ENCODE assay signal across 8 mouse cellular contexts in genomic region chr3:70103983-70104827, GRCm38 (mm10).
DNase-seq lines count a peak whose midpoint lies in the region; ATAC-seq lines count a peak whose summit lies in the region.

No protein-coding gene starts in this region.

- WGBS in hindbrain, embryonic 15.5 days: 7% methylated on average over 21 of the region's 21 CpGs

- H3K4me1 ChIP-seq in hindbrain, embryonic 15.5 days (replicated peaks): peaks cover 8% of the 10 kb centered on the region

- peak; percentile 78 for DNase-seq in cerebellum, adult 8-10 months
- peak; percentile 68 to 95 for DNase-seq in frontal cortex, adult 2 months (ENCODE audit: extremely low spot score in 1 of 2, low spot score in 1 of 2)
- peak; percentile 61 to 80 for DNase-seq in layer of hippocampus, postnatal 36 days
- peak; percentile 68 for DNase-seq in lung, postnatal 25 days (ENCODE audit: low spot score)
- peak; percentile 91 to 93 for DNase-seq in right cerebral cortex, adult 2 months (ENCODE audit: low spot score in 2 of 2)
- DNase-seq in T-cell, adult 2 months (ENCODE audit: low spot score): no peak

- peak overlapping the region; percentile 62 for H3K27ac ChIP-seq in hindbrain, embryonic 15.5 days (replicated peaks)

- ATAC-seq in activated CD4-positive, CD25-positive, alpha-beta regulatory T cell, adult 4 months: peak; percentile 53
- ATAC-seq in hindbrain, embryonic 15.5 days (ENCODE audit: low FRiP score, low read depth): peak; percentile 36; the same call in 1 of the 2 replicates

- no peaks in the 10 kb centered on the region for H3K27me3 ChIP-seq in hindbrain, embryonic 15.5 days

- H3K36me3 ChIP-seq in hindbrain, embryonic 15.5 days: no peaks in the 10 kb centered on the region

- H3K4me3 ChIP-seq in hindbrain, embryonic 15.5 days: peak overlapping the region; percentile 37

- no peaks in the 10 kb centered on the region for H3K9me3 ChIP-seq in hindbrain, embryonic 15.5 days

- H3K9ac ChIP-seq in hindbrain, embryonic 15.5 days: peak overlapping the region; percentile 59

- H3K4me2 ChIP-seq in hindbrain, embryonic 15.5 days: peak overlapping the region; percentile 75
